Mouse (Mus musculus): ENCODE measurements around the gene Ctdnep1.

DNA sequence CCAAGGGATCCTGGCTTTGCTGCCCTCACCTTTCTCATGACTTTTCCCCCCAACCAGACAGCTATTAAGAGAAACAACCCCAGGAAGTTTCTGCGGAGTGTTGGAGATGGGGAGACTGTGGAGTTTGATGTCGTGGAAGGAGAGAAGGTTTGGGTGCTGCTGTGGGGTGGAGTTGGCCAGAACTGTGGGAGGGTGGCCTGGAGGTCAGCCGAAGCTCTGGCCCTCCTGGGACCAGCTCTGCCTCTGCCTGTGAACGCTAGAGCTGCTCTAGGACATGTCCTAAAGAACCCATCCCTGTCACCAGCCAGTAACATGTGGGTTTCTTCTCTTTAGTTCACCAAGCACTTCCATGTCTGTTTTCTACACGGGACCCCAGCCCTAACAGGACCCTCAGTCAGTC is 41.8 kb upstream of the Ctdnep1 start:
- TF ChIP-seq CTCF (IDR thresholded peaks at IDR 0.05; ENCODE audit: borderline replicate concordance, control insufficient read depth, extremely low read depth, insufficient read depth, low read length, poor library complexity) (no peak), POLR2A (IDR thresholded peaks at IDR 0.05; ENCODE audit: control insufficient read depth, extremely low read depth, insufficient read depth, low read length, poor library complexity) (no peak)
